Mouse (Mus musculus) megakaryocyte-erythroid progenitor cell, adult 5 weeks (primary cell): Measurements from ENCODE around the gene Tango2. TPM values are rescaled to one million over a fixed set of nuclear protein-coding genes. Genes with fewer than 3 reads are reported as not detected.

Source experiments
- polyA plus RNA-seq: library from polyadenylated mRNA; stranded (reverse); fragments of >175 nt; gene quantifications from 2 replicates; pipeline ENCODE4 v1.2.3, GENCODE M21; 2012

The Tango2 gene
- 13.4 and 21.9 TPM in 2 replicates for polyA plus RNA-seq

DNA sequence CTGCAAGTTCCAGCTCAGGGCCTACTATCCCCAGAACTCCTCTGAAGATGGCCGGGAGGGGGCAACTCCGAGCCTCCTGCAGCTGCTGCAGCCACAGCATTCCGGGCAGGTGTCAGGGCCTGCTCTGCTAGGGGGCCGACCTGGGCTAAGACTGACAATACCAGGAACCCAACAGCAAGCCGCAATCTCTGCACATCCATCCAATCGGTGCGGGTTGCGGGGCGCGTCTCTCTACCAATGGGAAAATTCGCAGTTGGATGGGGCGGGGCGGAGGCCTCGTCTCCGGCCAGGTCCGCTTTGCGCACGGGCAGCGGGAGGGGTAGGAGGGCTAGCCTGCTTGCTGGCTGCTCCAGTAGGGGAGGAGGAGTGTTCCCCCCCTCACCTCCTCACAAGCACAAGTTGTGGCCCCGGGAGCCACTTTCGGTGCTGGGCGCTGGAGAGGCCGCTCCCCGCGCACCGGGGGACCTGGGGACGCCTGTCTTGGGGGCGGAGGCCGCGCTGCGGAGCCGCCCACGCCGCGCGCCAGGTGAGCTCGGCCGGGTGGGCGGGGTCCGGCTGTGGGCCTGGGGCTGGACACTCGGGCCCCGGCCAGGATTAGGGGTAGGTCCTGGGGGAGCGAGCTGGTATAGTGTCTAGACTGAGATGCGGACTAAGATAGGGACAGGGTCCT, at the start of gene Tango2, which contains the start of gene Arvcf:
Gene Tango2 (minus strand): TSS at position 173 of the 670 bp plus-strand sequence.
Gene Arvcf (plus strand): TSS at position 252 of the 670 bp plus-strand sequence.

GRCm38 (mm10) chr16:18289067-18289588, 58.8 kb downstream of the Tango2 start, which contains the start of gene Dgcr8:
TSS of gene Dgcr8 (minus strand) at chr16:18289246.

GRCm38 (mm10) chr16:18258221-18258620, 89.7 kb downstream of the Tango2 start, which contains the start of gene Gm49776:
TSS of gene Gm49776 (minus strand) at chr16:18258321.

Other genes with a start within 250 kb of the Tango2 start
- 17.9 and 20.1 TPM in 2 replicates for gene Rtn4r, start 220.5 kb downstream of the Tango2 start, polyA plus RNA-seq
- gene Ccdc188, start 130.2 kb downstream of the Tango2 start, polyA plus RNA-seq, result not detected in 2 replicates
- gene Zdhhc8, start 113.0 kb downstream of the Tango2 start, polyA plus RNA-seq, result 98.1 and 106 TPM in 2 replicates
- gene Trmt2a, start 99.4 kb downstream of the Tango2 start, polyA plus RNA-seq, result 75.2 and 82.3 TPM in 2 replicates
- gene Ranbp1, start 99.4 kb downstream of the Tango2 start, polyA plus RNA-seq, result 993 and 1,045 TPM in 2 replicates
- gene Gm49776, start 89.8 kb downstream of the Tango2 start, polyA plus RNA-seq, result not detected in 2 replicates
- 5.6 and 7.1 TPM in 2 replicates for gene Dgcr8, start 58.9 kb downstream of the Tango2 start, polyA plus RNA-seq
- 9.6 and 15.0 TPM in 2 replicates for gene Arvcf, start 79 bp upstream of the Tango2 start, polyA plus RNA-seq
- gene Txnrd2, start 78.3 kb upstream of the Tango2 start, polyA plus RNA-seq, result 16.9 and 21.2 TPM in 2 replicates
- 45.8 and 47.0 TPM in 2 replicates for gene Comt, start 78.7 kb upstream of the Tango2 start, polyA plus RNA-seq
- 9.5 and 11.6 TPM in 2 replicates for gene Gnb1l, start 150.6 kb upstream of the Tango2 start, polyA plus RNA-seq
- 3.4 and 3.5 TPM in 2 replicates for gene Rtl10, start 150.8 kb upstream of the Tango2 start, polyA plus RNA-seq
- 0.02 and 0.05 TPM in 2 replicates for gene Tbx1, start 242.6 kb upstream of the Tango2 start, polyA plus RNA-seq